In the genomic region with DNA sequence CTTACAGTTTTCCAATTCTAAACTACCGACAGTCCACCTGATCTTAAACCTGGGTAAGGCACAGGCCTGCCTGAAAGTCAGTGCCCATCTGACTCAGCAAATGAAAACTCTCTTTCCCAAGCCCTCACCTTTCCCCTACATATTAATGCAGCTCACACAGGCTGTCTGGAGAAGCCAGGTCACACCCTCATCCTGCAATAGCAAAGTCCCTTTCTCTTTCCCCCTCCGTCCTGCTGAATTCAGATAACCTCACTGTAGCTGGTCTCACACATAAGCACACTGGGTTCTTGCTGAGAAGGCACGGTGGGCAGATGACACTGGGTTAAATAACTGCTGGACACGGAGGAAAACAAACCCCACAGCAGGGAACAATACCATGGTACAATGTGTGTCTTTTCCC, we compare ENCODE assay signal across 8 mouse cellular contexts. TPM values are rescaled to one million over a fixed set of nuclear protein-coding genes. Genes with fewer than 3 reads are reported as not detected.
DNase-seq lines count a peak whose midpoint lies in the region; ATAC-seq and TF ChIP-seq lines count a peak whose summit lies in the region.

No protein-coding gene starts in this region.

- TF ChIP-seq EP300 in liver, embryonic 14.5 days (IDR thresholded peaks at IDR 0.05; ENCODE audit: low read depth) = no peak

- no peaks in the 10 kb centered on the region for H3K9me3 ChIP-seq in embryonic facial prominence, embryonic 13.5 days
- no peaks in the 10 kb centered on the region for H3K9me3 ChIP-seq in intestine, embryonic 14.5 days (ENCODE audit: control insufficient read depth, low read length)
- no peaks in the 10 kb centered on the region for H3K9me3 ChIP-seq in liver, embryonic 14.5 days (ENCODE audit: control insufficient read depth, low read length)

- peak overlapping the region; percentile 79 for H3K4me2 ChIP-seq in embryonic facial prominence, embryonic 13.5 days
- peak overlapping the region; percentile 75 for H3K4me2 ChIP-seq in intestine, embryonic 14.5 days (ENCODE audit: low read length)
- H3K4me2 ChIP-seq in liver, embryonic 14.5 days (ENCODE audit: low read depth) = peak overlapping the region; percentile 76

- no peak for TF ChIP-seq CTCF in liver, embryonic 14.5 days (IDR thresholded peaks at IDR 0.05; ENCODE audit: low read depth)

- DNase-seq in adipocyte (ENCODE audit: low spot score) = peak; percentile 84
- DNase-seq in intestine, embryonic 14.5 days (ENCODE audit: low spot score) = no peak
- peak; percentile 44 to 54 (median 50) for DNase-seq in liver, embryonic 14.5 days (ENCODE audit: low read depth in 3 of 3, low spot score in 3 of 3)
- no peak for DNase-seq in right cerebral cortex, adult 18-20 months
- no peak for DNase-seq in retina, postnatal 1 day
- DNase-seq in layer of hippocampus, postnatal 36 days = no peak

- 0 out of 2 replicates have a peak overlapping the region, but pooled peaks have one; percentile 78 for H3K4me3 ChIP-seq in embryonic facial prominence, embryonic 13.5 days
- no peak overlapping the region for H3K4me3 ChIP-seq in intestine, embryonic 14.5 days (ENCODE audit: low read depth, low read length)
- peak overlapping the region; percentile 53 to 76 for H3K4me3 ChIP-seq in liver, embryonic 14.5 days (ENCODE audit: insufficient read depth in 1 of 2, low read depth in 2 of 2, low read length in 2 of 2)

- H3K9ac ChIP-seq in embryonic facial prominence, embryonic 13.5 days = no peak overlapping the region
- no peak overlapping the region for H3K9ac ChIP-seq in intestine, embryonic 14.5 days (ENCODE audit: low read length)
- H3K9ac ChIP-seq in liver, embryonic 14.5 days (replicated peaks) = peak overlapping the region; percentile 52

- H3K4me1 ChIP-seq in embryonic facial prominence, embryonic 13.5 days = peaks cover 18% of the 10 kb centered on the region
- H3K4me1 ChIP-seq in intestine, embryonic 14.5 days (replicated peaks; ENCODE audit: control insufficient read depth, insufficient read depth, low read length) = peaks cover 22% of the 10 kb centered on the region
- H3K4me1 ChIP-seq in liver, embryonic 14.5 days (replicated peaks; ENCODE audit: control insufficient read depth in 2 of 2, insufficient read depth in 2 of 2, low read length in 1 of 2) = peaks cover 25 to 27% of the 10 kb centered on the region in 2 experiments

- H3K27me3 ChIP-seq in embryonic facial prominence, embryonic 13.5 days = no peaks in the 10 kb centered on the region
- no peaks in the 10 kb centered on the region for H3K27me3 ChIP-seq in intestine, embryonic 14.5 days (replicated peaks; ENCODE audit: control insufficient read depth, insufficient read depth, low read length)
- no peaks in the 10 kb centered on the region for H3K27me3 ChIP-seq in liver, embryonic 14.5 days (ENCODE audit: control insufficient read depth, insufficient read depth, low read length)

- H3K27ac ChIP-seq in embryonic facial prominence, embryonic 13.5 days = no peak overlapping the region
- peak overlapping the region; percentile 17; the same call in 1 of the 2 replicates for H3K27ac ChIP-seq in intestine, embryonic 14.5 days (ENCODE audit: low read depth)
- H3K27ac ChIP-seq in liver, embryonic 14.5 days = peak overlapping the region; percentile 64

- ATAC-seq in embryonic facial prominence, embryonic 13.5 days (ENCODE audit: insufficient number of reproducible peaks, insufficient read depth, low FRiP score, low TSS enrichment, low read depth) = no peak
- no peak for ATAC-seq in intestine, embryonic 14.5 days (replicated peaks; ENCODE audit: low FRiP score, low TSS enrichment, low read depth)
- peak; percentile 32; the same call in 1 of the 2 replicates for ATAC-seq in liver, embryonic 14.5 days (ENCODE audit: insufficient read depth)
- no peak for ATAC-seq in CD4-positive, CD25-positive, alpha-beta regulatory T cell, adult 4 months

- WGBS in embryonic facial prominence, embryonic 13.5 days = 68% methylated on average over 4 of the region's 4 CpGs
- WGBS in intestine, embryonic 14.5 days = 62% methylated on average over 4 of the region's 4 CpGs
- 25% methylated on average over 4 of the region's 4 CpGs for WGBS in liver, embryonic 14.5 days (ENCODE audit: insufficient replicate concordance)

- 0 out of 2 replicates have a peak, but pooled peaks cover 3% of the 10 kb centered on the region for H3K36me3 ChIP-seq in embryonic facial prominence, embryonic 13.5 days
- H3K36me3 ChIP-seq in intestine, embryonic 14.5 days (ENCODE audit: control insufficient read depth, insufficient read depth, low read length) = no peaks in the 10 kb centered on the region
- no peaks in the 10 kb centered on the region for H3K36me3 ChIP-seq in liver, embryonic 14.5 days (replicated peaks; ENCODE audit: control insufficient read depth, insufficient read depth, low read depth)

RNA-seq across cellular contexts. Expression of gene Cpt2, which starts 1.5 kb away (rescaled TPM):
- polyA plus RNA-seq in embryonic facial prominence, embryonic 13.5 days (2015; fragmentation: Nextera tagmentation; extraction: Ambion mirVana) = 24.2 and 26.5 TPM in 2 replicates
- polyA plus RNA-seq in intestine, embryonic 14.5 days (2014; fragmentation: Nextera tagmentation; extraction: Ambion mirVana) = 55.9 and 66.6 TPM in 2 replicates
- polyA plus RNA-seq in liver, embryonic 14.5 days (2012; rRNA removed) = 21.5 and 25.8 TPM in 2 replicates
- 36.5 and 46.6 TPM in 2 replicates for polyA plus RNA-seq in liver, embryonic 14.5 days (2014; fragmentation: Nextera tagmentation; extraction: Ambion mirVana)
- polyA plus RNA-seq in CD4-positive, CD25-positive, alpha-beta regulatory T cell, adult 4 months (2017; shearing (Covaris generic)) = 10 to 100 TPM; 18.9 to 27.3 TPM
- total RNA-seq in layer of hippocampus, postnatal 36 days (2021) = 1 to 10 TPM; 5.8 to 5.9 TPM

RNA-seq across cellular contexts. Expression of gene 0610037L13Rik, which starts 32.3 kb away (rescaled TPM):
- polyA plus RNA-seq in embryonic facial prominence, embryonic 13.5 days (2015; fragmentation: Nextera tagmentation; extraction: Ambion mirVana) = 134 and 140 TPM in 2 replicates
- polyA plus RNA-seq in intestine, embryonic 14.5 days (2014; fragmentation: Nextera tagmentation; extraction: Ambion mirVana) = 129 and 134 TPM in 2 replicates
- 16.1 and 30.5 TPM in 2 replicates for polyA plus RNA-seq in liver, embryonic 14.5 days (2012; rRNA removed)
- 39.4 and 40.4 TPM in 2 replicates for polyA plus RNA-seq in liver, embryonic 14.5 days (2014; fragmentation: Nextera tagmentation; extraction: Ambion mirVana)
- polyA plus RNA-seq in CD4-positive, CD25-positive, alpha-beta regulatory T cell, adult 4 months (2017; shearing (Covaris generic)) = 10 to 100 TPM; 51.0 to 63.0 TPM
- total RNA-seq in layer of hippocampus, postnatal 36 days (2021) = 10 to 100 TPM; 65.3 to 73.6 TPM

RNA-seq across cellular contexts. Expression of gene Magoh, which starts 42.4 kb away (rescaled TPM):
- polyA plus RNA-seq in embryonic facial prominence, embryonic 13.5 days (2015; fragmentation: Nextera tagmentation; extraction: Ambion mirVana) = 214 and 216 TPM in 2 replicates
- polyA plus RNA-seq in intestine, embryonic 14.5 days (2014; fragmentation: Nextera tagmentation; extraction: Ambion mirVana) = 179 TPM in 2 replicates
- polyA plus RNA-seq in liver, embryonic 14.5 days (2012; rRNA removed) = 60.3 and 100 TPM in 2 replicates
- 111 and 116 TPM in 2 replicates for polyA plus RNA-seq in liver, embryonic 14.5 days (2014; fragmentation: Nextera tagmentation; extraction: Ambion mirVana)
- 100 to 1,000 TPM; 109 to 118 TPM for polyA plus RNA-seq in CD4-positive, CD25-positive, alpha-beta regulatory T cell, adult 4 months (2017; shearing (Covaris generic))
- 10 to 100 TPM; 39.2 to 47.4 TPM for total RNA-seq in layer of hippocampus, postnatal 36 days (2021)

RNA-seq across cellular contexts. Expression of gene Slc1a7, which starts 46.2 kb away (rescaled TPM):
- polyA plus RNA-seq in embryonic facial prominence, embryonic 13.5 days (2015; fragmentation: Nextera tagmentation; extraction: Ambion mirVana) = not detected in 2 replicates
- 0.16 and 0.30 TPM in 2 replicates for polyA plus RNA-seq in intestine, embryonic 14.5 days (2014; fragmentation: Nextera tagmentation; extraction: Ambion mirVana)
- polyA plus RNA-seq in liver, embryonic 14.5 days (2012; rRNA removed) = 0.03 TPM in 2 replicates
- polyA plus RNA-seq in liver, embryonic 14.5 days (2014; fragmentation: Nextera tagmentation; extraction: Ambion mirVana) = not detected in 2 replicates
- polyA plus RNA-seq in CD4-positive, CD25-positive, alpha-beta regulatory T cell, adult 4 months (2017; shearing (Covaris generic)) = not detected
- total RNA-seq in layer of hippocampus, postnatal 36 days (2021) = under 1 TPM in 1 of 2 experiments, not detected in 1; 0.17 TPM

Comparison
In these comparisons a context has a peak if more than half of its experiments do, and no peak if none do; other contexts are left out.
1. DNase-seq: peak in adipocyte (single experiment) and liver, embryonic 14.5 days (3 of 3); none in intestine, embryonic 14.5 days (single experiment), right cerebral cortex, adult 18-20 months (single experiment), retina, postnatal 1 day (single experiment) and layer of hippocampus, postnatal 36 days (0 of 2).
2. Peak in every context shown above with its lines, with median percentiles within 50 percentile points of each other: H3K4me2 ChIP-seq.